Mouse (Mus musculus) frontal cortex, postnatal 25 days (tissue): Measurements from ENCODE around the gene Nectin2.
"Not testable (repeated sequence)": the region's sequence is repeated elsewhere in the genome, so short reads cannot be mapped to it uniquely, and the experiment has no call there.

Experiments
- DNase-seq, 2 experiments: peaks; one replicate each; pipeline ENCODE4 v3.0.0; 2022; ENCODE audit warnings: low spot score in 2 of 2

Gene Nectin2

GRCm38 (mm10) chr7:19686927-19687583 is 63.2 kb downstream of the Nectin2 start:
- not testable (repeated sequence) for DNase-seq

GRCm38 (mm10) chr7:19686521-19686920 is 63.8 kb downstream of the Nectin2 start:
- DNase-seq = no peak

- no peak for DNase-seq
These were observed 64.9 kb downstream of the Nectin2 start for GRCm38 (mm10) chr7:19685374-19685773.

- DNase-seq = no peak
These were observed 66.5 kb downstream of the Nectin2 start for GRCm38 (mm10) chr7:19683771-19684201.

- no peak for DNase-seq
These were observed 67.3 kb downstream of the Nectin2 start for GRCm38 (mm10) chr7:19682979-19683378.

- DNase-seq = no peak
These were observed 69.0 kb downstream of the Nectin2 start, which contains the start of the genes Gm44805 and Apoc4 for GRCm38 (mm10) chr7:19681202-19681694. Gene Gm44805 (minus strand): TSS chr7:19681423. Gene Apoc4 (minus strand): TSS chr7:19681479.

- no peak for DNase-seq
These were observed 69.6 kb downstream of the Nectin2 start for GRCm38 (mm10) chr7:19680702-19681101.

- DNase-seq = no peak
These were observed 71.4 kb downstream of the Nectin2 start for GRCm38 (mm10) chr7:19678901-19679300.

- DNase-seq = no peak
These were observed 72.4 kb downstream of the Nectin2 start, which contains the start of gene Apoc2 for GRCm38 (mm10) chr7:19677872-19678271. Gene Apoc2 (minus strand): TSS chr7:19677941.

GRCm38 (mm10) chr7:19676662-19677061 is 73.6 kb downstream of the Nectin2 start:
- DNase-seq = no peak

- DNase-seq = no peak
These were observed 74.5 kb downstream of the Nectin2 start for GRCm38 (mm10) chr7:19675824-19676223.

GRCm38 (mm10) chr7:19673083-19673699 is 77.1 kb downstream of the Nectin2 start:
- DNase-seq = no peak

GRCm38 (mm10) chr7:19671511-19671910 is 78.8 kb downstream of the Nectin2 start:
- no peak for DNase-seq

GRCm38 (mm10) chr7:19668947-19669721 is 81.1 kb downstream of the Nectin2 start:
- DNase-seq = peak; percentile 88 to 92

- no peak for DNase-seq
These were observed 82.8 kb downstream of the Nectin2 start for GRCm38 (mm10) chr7:19667434-19667833.

GRCm38 (mm10) chr7:19666750-19667149 is 83.5 kb downstream of the Nectin2 start:
- DNase-seq = no peak
